ENCODE assay signal across 17 mouse cellular contexts in the genomic region with DNA sequence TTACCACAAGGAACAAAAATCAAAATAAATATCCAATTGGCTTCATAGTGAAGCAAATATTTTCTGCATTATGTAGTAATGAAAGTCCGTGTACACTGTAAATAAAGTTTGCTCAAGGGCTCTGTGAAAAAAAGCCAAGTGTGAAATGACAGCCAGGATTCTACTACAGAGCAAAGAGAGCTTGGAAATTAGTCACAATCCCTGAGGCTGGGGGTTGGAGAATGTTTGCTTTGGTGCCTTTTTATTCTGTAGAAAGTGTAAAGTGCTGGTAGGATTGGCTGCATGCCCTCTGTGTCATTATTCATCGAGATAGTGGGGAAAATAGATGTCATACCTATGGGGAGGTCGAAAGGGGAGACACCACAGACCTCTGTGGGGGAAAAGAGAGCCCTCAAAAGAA.
A peak's percentile ranks its signal among the peaks of the same experiment; 100 is the strongest.
DNase-seq lines count a peak whose midpoint lies in the region; ATAC-seq and TF ChIP-seq lines count a peak whose summit lies in the region.
"Had no signal": no experiment of that assay in that cellular context is flagged by ENCODE, and none has a peak within 500 bp of the region (broad histone marks: within the 10 kb centered on the region; RNA-seq: fewer than 3 reads in every experiment).

No protein-coding gene starts in this region.

- WGBS in heart, adult 2 months, result 35% methylated on average over 3 of the region's 3 CpGs
- 12% methylated on average over 3 of the region's 3 CpGs for WGBS in lung, embryonic 14.5 days
- 10% methylated on average over 3 of the region's 3 CpGs for WGBS in stomach, embryonic 15.5 days

- H3K9me3 ChIP-seq in lung, embryonic 14.5 days (ENCODE audit: low read depth, low read length), result no peaks in the 10 kb centered on the region
- H3K9me3 ChIP-seq in stomach, embryonic 15.5 days, result no peaks in the 10 kb centered on the region
- H3K9me3 ChIP-seq: embryonic facial prominence, embryonic 12.5 days; liver, embryonic 13.5 days; megakaryocyte, embryonic 14.5 days; neural tube, embryonic 15.5 days had no signal

- H3K4me1 ChIP-seq in heart, adult 2 months (ENCODE audit: control insufficient read depth, insufficient read depth, low read length), result no peaks in the 10 kb centered on the region
- H3K4me1 ChIP-seq in lung, embryonic 14.5 days (ENCODE audit: insufficient read depth), result peaks cover 18% of the 10 kb centered on the region; the same call in 1 of the 2 replicates
- H3K4me1 ChIP-seq in stomach, embryonic 15.5 days, result peaks cover 3% of the 10 kb centered on the region; the same call in 1 of the 2 replicates
- H3K4me1 ChIP-seq: embryonic facial prominence, embryonic 12.5 days; liver, embryonic 13.5 days; megakaryocyte, embryonic 14.5 days; neural tube, embryonic 15.5 days had no signal

- no peak overlapping the region for H3K4me3 ChIP-seq in heart, adult 2 months
- no peak overlapping the region for H3K4me3 ChIP-seq in lung, embryonic 14.5 days (ENCODE audit: low read depth, low read length)
- H3K4me3 ChIP-seq in stomach, embryonic 15.5 days (replicated peaks), result no peak overlapping the region
- H3K4me3 ChIP-seq: embryonic facial prominence, embryonic 12.5 days; liver, embryonic 13.5 days; megakaryocyte, embryonic 14.5 days; neural tube, embryonic 15.5 days had no signal

- DNase-seq in adrenal gland, adult 2 months, result peak; percentile 39
- no peak for DNase-seq in adrenal gland, postnatal 25 days
- peak; percentile 18 to 29 for DNase-seq in heart, adult 18-20 months
- DNase-seq in heart, adult 2 months, result no peak
- DNase-seq in lung, embryonic 14.5 days, result peak; percentile 67
- DNase-seq in cerebellum, postnatal 36 days, result no peak
- no peak for DNase-seq in left cerebral cortex, postnatal 10 days (ENCODE audit: extremely low spot score in 1 of 2, low spot score in 2 of 2)
- DNase-seq: kidney, adult 8-10 months; liver, embryonic 13.5 days; spleen, adult 18-20 months; thymus, adult 2 months had no signal

- H3K4me2 ChIP-seq in lung, embryonic 14.5 days, result peak overlapping the region; percentile 33
- no peak overlapping the region for H3K4me2 ChIP-seq in stomach, embryonic 15.5 days
- H3K4me2 ChIP-seq: embryonic facial prominence, embryonic 12.5 days; liver, embryonic 13.5 days; neural tube, embryonic 15.5 days had no signal

- H3K27ac ChIP-seq in heart, adult 2 months, result no peak overlapping the region
- H3K27ac ChIP-seq in lung, embryonic 14.5 days (ENCODE audit: low read depth), result no peak overlapping the region
- H3K27ac ChIP-seq in stomach, embryonic 15.5 days, result 0 out of 2 replicates have a peak overlapping the region, but pooled peaks have one; percentile 8
- H3K27ac ChIP-seq: embryonic facial prominence, embryonic 12.5 days; liver, embryonic 13.5 days; neural tube, embryonic 15.5 days had no signal

- H3K9ac ChIP-seq in heart, adult 2 months (ENCODE audit: low read depth, low read length), result no peak overlapping the region
- no peak overlapping the region for H3K9ac ChIP-seq in lung, embryonic 14.5 days
- H3K9ac ChIP-seq in stomach, embryonic 15.5 days, result no peak overlapping the region
- H3K9ac ChIP-seq: embryonic facial prominence, embryonic 12.5 days; liver, embryonic 13.5 days; neural tube, embryonic 15.5 days had no signal

- no peaks in the 10 kb centered on the region for H3K79me2 ChIP-seq in heart, adult 2 months (replicated peaks; ENCODE audit: control insufficient read depth, insufficient read depth, low read length)

- TF ChIP-seq CTCF in heart, adult 2 months (IDR thresholded peaks at IDR 0.05), result no peak
- no peak for TF ChIP-seq CTCF in lung, embryonic 14.5 days (IDR thresholded peaks at IDR 0.05; ENCODE audit: low read depth)

- intact Hi-C loops in heart, adult 2 months (cut with DNase I), result no loop called here
- intact Hi-C loops in left cerebral cortex, postnatal 10 days (cut with DNase I), result no loop called here

- ATAC-seq in lung, embryonic 14.5 days (ENCODE audit: insufficient read depth), result peak; percentile 68; the same call in 1 of the 2 replicates
- peak; percentile 71; the same call in 1 of the 2 replicates for ATAC-seq in stomach, embryonic 15.5 days (ENCODE audit: insufficient read depth, low FRiP score, low read depth)
- ATAC-seq: hindbrain, embryonic 16.5 days; Patski had no signal

- H3K27me3 ChIP-seq in heart, adult 2 months (ENCODE audit: control insufficient read depth, insufficient read depth, low read length), result no peaks in the 10 kb centered on the region
- no peaks in the 10 kb centered on the region for H3K27me3 ChIP-seq in lung, embryonic 14.5 days (ENCODE audit: insufficient read depth, low read length)
- no peaks in the 10 kb centered on the region for H3K27me3 ChIP-seq in stomach, embryonic 15.5 days (replicated peaks)
- H3K27me3 ChIP-seq: embryonic facial prominence, embryonic 12.5 days; liver, embryonic 13.5 days; megakaryocyte, embryonic 14.5 days; neural tube, embryonic 15.5 days; Patski had no signal

- no peak for TF ChIP-seq EP300 in heart, adult 2 months (IDR thresholded peaks at IDR 0.05; ENCODE audit: insufficient read depth, low read depth, low read length)

- TF ChIP-seq POLR2A in heart, adult 2 months (IDR thresholded peaks at IDR 0.05; ENCODE audit: insufficient read depth, low read depth, low read length), result no peak

- H3K36me3 ChIP-seq in heart, adult 2 months (ENCODE audit: control insufficient read depth, insufficient read depth, low read length), result no peaks in the 10 kb centered on the region
- H3K36me3 ChIP-seq in lung, embryonic 14.5 days (ENCODE audit: insufficient read depth), result no peaks in the 10 kb centered on the region
- no peaks in the 10 kb centered on the region for H3K36me3 ChIP-seq in stomach, embryonic 15.5 days
- H3K36me3 ChIP-seq: embryonic facial prominence, embryonic 12.5 days; liver, embryonic 13.5 days; neural tube, embryonic 15.5 days had no signal

Comparison
In these comparisons a context has a peak if more than half of its experiments do, and no peak if none do; other contexts are left out.
1. DNase-seq: peak in adrenal gland, adult 2 months (single experiment), heart, adult 18-20 months (2 of 2) and lung, embryonic 14.5 days (single experiment); none in adrenal gland, postnatal 25 days (single experiment), heart, adult 2 months (0 of 2), cerebellum, postnatal 36 days (0 of 2) and left cerebral cortex, postnatal 10 days (0 of 2).